Mouse (Mus musculus): ENCODE data around the gene Cfap20. TPM values are rescaled to one million over a fixed set of nuclear protein-coding genes. Genes with fewer than 3 reads are reported as not detected.

The Cfap20 gene
- total and polyA plus RNA-seq, 3 experiments, result 56.2 to 281 (median 77.7) TPM

DNA sequence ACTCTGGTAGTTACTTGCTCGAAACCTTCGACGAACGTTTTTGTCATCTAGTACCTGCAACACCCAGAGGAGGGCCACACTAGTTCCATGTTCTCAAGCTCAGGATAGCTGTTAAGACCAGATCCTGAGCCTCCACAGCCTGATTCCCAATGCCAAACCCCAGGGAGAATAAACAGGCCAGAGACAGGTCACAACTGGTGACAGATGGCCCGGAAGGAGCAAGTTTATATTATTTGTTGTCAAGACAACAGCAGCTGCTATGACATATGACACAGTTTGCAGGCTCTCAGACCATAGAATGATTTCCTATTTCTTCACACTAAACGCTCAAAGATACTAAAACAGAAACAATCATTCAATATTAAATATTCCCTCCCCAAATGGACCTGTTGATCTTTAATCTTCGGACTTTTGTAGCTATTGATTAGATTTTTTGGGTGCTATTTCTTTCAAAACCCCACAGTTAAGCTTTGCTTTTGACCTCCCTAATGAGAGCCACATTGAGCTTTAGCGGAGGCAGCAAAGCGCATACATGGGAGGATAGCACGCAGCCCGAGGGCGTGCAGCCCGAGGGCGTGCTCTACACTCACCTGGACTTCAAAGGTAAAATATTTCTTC, 12.4 kb downstream of the Cfap20 start:
- no peak overlapping the region for H3K27ac ChIP-seq (ENCODE audit: control insufficient read depth, low read depth, low read length)

DNA sequence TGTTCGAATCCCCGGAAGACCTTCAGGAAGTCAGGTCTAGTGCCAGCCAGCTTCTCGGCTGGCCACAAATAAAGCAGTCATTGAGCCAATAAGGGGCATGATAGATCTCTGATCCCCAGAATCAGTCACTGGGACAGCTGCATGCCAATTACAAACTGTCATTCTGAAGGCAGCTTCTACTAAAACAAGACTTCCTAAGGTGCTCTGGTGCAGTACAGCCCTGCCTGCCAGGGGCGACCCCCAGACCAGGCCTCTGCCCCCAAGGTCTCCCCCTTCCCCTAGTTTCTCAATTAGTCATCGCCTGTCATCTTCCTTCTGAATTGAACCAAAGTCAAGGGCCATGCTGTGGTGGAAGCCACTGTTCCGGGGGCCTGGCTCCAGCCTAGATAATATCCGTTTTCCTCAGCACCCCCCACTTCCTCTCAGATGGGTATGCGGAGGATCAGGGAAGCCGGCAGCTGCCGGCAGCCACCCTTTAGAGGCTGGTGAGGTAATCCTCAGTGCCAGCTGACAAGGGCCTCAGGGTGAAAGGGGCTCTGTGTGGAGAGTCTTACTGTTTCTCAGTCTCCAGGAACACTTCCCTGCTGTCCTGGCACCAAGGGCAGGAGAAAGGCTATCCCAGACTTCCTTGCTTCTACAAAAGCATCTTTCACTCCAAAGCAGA, 23.2 kb downstream of the Cfap20 start:
- H3K27ac ChIP-seq (ENCODE audit: control insufficient read depth, low read depth, low read length), result no peak overlapping the region
- no peak for TF ChIP-seq USF1 (IDR thresholded peaks at IDR 0.05; ENCODE audit: low read depth, low read length)
- no peak for TF ChIP-seq SMC3 (IDR thresholded peaks at IDR 0.05; ENCODE audit: low read depth, low read length)
- TF ChIP-seq MAX (IDR thresholded peaks at IDR 0.05; ENCODE audit: low read length), result no peak
- TF ChIP-seq NRF1 (IDR thresholded peaks at IDR 0.05; ENCODE audit: insufficient read depth, low read depth, low read length, poor library complexity, severe bottlenecking), result no peak

More for the DNA sequence above, 12.4 kb downstream of the Cfap20 start:
- no peak overlapping the region for H3K4me3 ChIP-seq (ENCODE audit: control insufficient read depth in 1 of 2, insufficient read depth in 1 of 2, low read depth in 2 of 2, low read length in 2 of 2)
- H3K4me1 ChIP-seq (ENCODE audit: control insufficient read depth in 1 of 2, insufficient read depth in 2 of 2, low read length in 2 of 2), result peaks cover 0 to 5% of the 10 kb centered on the region in 2 experiments; a peak in 1 of 4 replicates
- no peaks in the 10 kb centered on the region for H3K27me3 ChIP-seq (ENCODE audit: control insufficient read depth in 1 of 2, insufficient read depth in 2 of 2, low read length in 2 of 2)
- no peak for DNase-seq (ENCODE audit: low read depth, low spot score)
- no peaks in the 10 kb centered on the region for H3K9me3 ChIP-seq (replicated peaks; ENCODE audit: insufficient read depth, low read length)
- peaks cover 10% of the 10 kb centered on the region for H3K79me2 ChIP-seq (ENCODE audit: control insufficient read depth, insufficient read depth, low read length, poor library complexity)
- TF ChIP-seq POLR2AphosphoS2 (IDR thresholded peaks at IDR 0.05; ENCODE audit: low read length), result no peak
- no peak for TF ChIP-seq MYC (IDR thresholded peaks at IDR 0.05; ENCODE audit: low read depth, low read length)
- TF ChIP-seq UBTF (IDR thresholded peaks at IDR 0.05; ENCODE audit: borderline replicate concordance, insufficient read depth, low read depth, low read length), result no peak
- no peak for TF ChIP-seq CTCF (IDR thresholded peaks at IDR 0.05 in 2 of 3, conservative IDR thresholded peaks at IDR 0.05 in 1 of 3; ENCODE audit: control insufficient read depth in 1 of 3, insufficient read depth in 1 of 3, low read depth in 2 of 3, low read length in 3 of 3, poor library complexity in 1 of 3, severe bottlenecking in 1 of 3)
- TF ChIP-seq ZMIZ1 (IDR thresholded peaks at IDR 0.05; ENCODE audit: low read depth, low read length), result no peak
- TF ChIP-seq JUND (IDR thresholded peaks at IDR 0.05; ENCODE audit: low read depth, low read length), result no peak
- TF ChIP-seq ZNF384 (IDR thresholded peaks at IDR 0.05; ENCODE audit: low read depth, low read length), result no peak
- no peak for TF ChIP-seq TBP (IDR thresholded peaks at IDR 0.05; ENCODE audit: low read depth, low read length)
- TF ChIP-seq CHD1 (IDR thresholded peaks at IDR 0.05; ENCODE audit: low read depth, low read length), result no peak
- TF ChIP-seq KAT2A (conservative IDR thresholded peaks at IDR 0.05; ENCODE audit: low read depth, low read length), result no peak
- no peak for TF ChIP-seq USF1 (IDR thresholded peaks at IDR 0.05; ENCODE audit: low read depth, low read length)
- TF ChIP-seq POLR2AphosphoS5 (IDR thresholded peaks at IDR 0.05; ENCODE audit: borderline replicate concordance, low read depth, low read length), result no peak
- TF ChIP-seq TCF12 (IDR thresholded peaks at IDR 0.05; ENCODE audit: low read depth, low read length), result no peak
- TF ChIP-seq POLR2A (IDR thresholded peaks at IDR 0.05; ENCODE audit: control insufficient read depth in 1 of 2, insufficient read depth in 1 of 2, low read depth in 1 of 2, low read length in 2 of 2, poor library complexity in 1 of 2), result no peak
- no peak for TF ChIP-seq EP300 (IDR thresholded peaks at IDR 0.05; ENCODE audit: low read depth in 1 of 2, low read length in 2 of 2)
- no peak overlapping the region for H3K9ac ChIP-seq (ENCODE audit: control insufficient read depth, low read depth, low read length, poor library complexity, severe bottlenecking)
- peaks cover 7 to 12% of the 10 kb centered on the region in 2 experiments for H3K36me3 ChIP-seq (ENCODE audit: control insufficient read depth in 1 of 2, insufficient read depth in 2 of 2, low read length in 2 of 2)

More for the DNA sequence above, 23.2 kb downstream of the Cfap20 start:
- H3K9ac ChIP-seq (ENCODE audit: control insufficient read depth, low read depth, low read length, poor library complexity, severe bottlenecking), result no peak overlapping the region
- H3K9me3 ChIP-seq (replicated peaks; ENCODE audit: insufficient read depth, low read length), result no peaks in the 10 kb centered on the region
- no peaks in the 10 kb centered on the region for H3K79me2 ChIP-seq (ENCODE audit: control insufficient read depth, insufficient read depth, low read length, poor library complexity)
- DNase-seq (ENCODE audit: low read depth, low spot score), result no peak
- no peaks in the 10 kb centered on the region for H3K27me3 ChIP-seq (ENCODE audit: control insufficient read depth in 1 of 2, insufficient read depth in 2 of 2, low read length in 2 of 2)
- no peaks in the 10 kb centered on the region for H3K4me1 ChIP-seq (ENCODE audit: control insufficient read depth in 1 of 2, insufficient read depth in 2 of 2, low read length in 2 of 2)
- H3K4me3 ChIP-seq (ENCODE audit: control insufficient read depth in 1 of 2, insufficient read depth in 1 of 2, low read depth in 2 of 2, low read length in 2 of 2), result no peak overlapping the region
- H3K36me3 ChIP-seq (ENCODE audit: control insufficient read depth in 1 of 2, insufficient read depth in 2 of 2, low read length in 2 of 2), result no peaks in the 10 kb centered on the region
